ENCODE assay signal across 13 mouse cellular contexts in the genomic region with DNA sequence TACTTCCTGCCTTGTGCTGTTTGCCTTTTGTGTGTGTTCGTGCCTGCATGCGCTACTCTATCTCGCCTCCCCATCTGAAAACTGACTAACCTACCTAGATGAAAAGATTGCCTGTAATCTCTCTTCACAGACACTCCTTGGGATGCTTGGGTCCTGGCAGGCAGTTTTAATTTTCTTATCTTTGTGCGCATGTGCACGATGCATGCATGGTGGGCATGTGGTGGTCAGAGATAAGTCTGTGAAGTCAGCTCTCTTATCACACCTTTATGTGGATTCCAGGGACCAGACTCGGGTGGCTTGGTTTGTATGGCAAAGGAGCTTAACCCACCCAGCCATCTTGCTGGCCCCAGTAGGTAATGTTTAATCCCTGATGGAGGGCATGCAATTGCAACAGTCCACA.
A peak's percentile ranks its signal among the peaks of the same experiment; 100 is the strongest.
DNase-seq lines count a peak whose midpoint lies in the region; ATAC-seq and TF ChIP-seq lines count a peak whose summit lies in the region.
"Had no signal": no experiment of that assay in that cellular context is flagged by ENCODE, and none has a peak within 500 bp of the region (broad histone marks: within the 10 kb centered on the region; RNA-seq: fewer than 3 reads in every experiment).

No protein-coding gene starts in this region.

- no peak overlapping the region for H3K27ac ChIP-seq in limb, embryonic 11.5 days (replicated peaks; ENCODE audit: low read depth, low read length)
- H3K27ac ChIP-seq in limb, embryonic 10.5 days: no peak overlapping the region
- no peak overlapping the region for H3K27ac ChIP-seq in intestine, embryonic 16.5 days (ENCODE audit: low read length)
- H3K27ac ChIP-seq: embryonic facial prominence, embryonic 15.5 days had no signal

- WGBS in limb, embryonic 11.5 days: 83% methylated on average over 6 of the region's 6 CpGs
- 84% methylated on average over 6 of the region's 6 CpGs for WGBS in limb, embryonic 10.5 days
- WGBS in intestine, embryonic 16.5 days: 75% methylated on average over 6 of the region's 6 CpGs

- no peak for TF ChIP-seq CTCF in brain, embryonic 14.5 days (IDR thresholded peaks at IDR 0.05; ENCODE audit: borderline replicate concordance, extremely low read depth, insufficient read depth, insufficient read length)

- no peaks in the 10 kb centered on the region for H3K36me3 ChIP-seq in limb, embryonic 11.5 days (ENCODE audit: control insufficient read depth, insufficient read depth, low read length)
- H3K36me3 ChIP-seq in limb, embryonic 10.5 days: no peaks in the 10 kb centered on the region
- no peaks in the 10 kb centered on the region for H3K36me3 ChIP-seq in intestine, embryonic 16.5 days (ENCODE audit: control insufficient read depth, insufficient read depth, low read length)
- H3K36me3 ChIP-seq: embryonic facial prominence, embryonic 15.5 days had no signal

- no peaks in the 10 kb centered on the region for H3K9me3 ChIP-seq in limb, embryonic 11.5 days (ENCODE audit: control insufficient read depth, low read length)
- H3K9me3 ChIP-seq in limb, embryonic 10.5 days (replicated peaks): no peaks in the 10 kb centered on the region
- H3K9me3 ChIP-seq in intestine, embryonic 16.5 days (ENCODE audit: control insufficient read depth, low read length): no peaks in the 10 kb centered on the region; the same call in 1 of the 2 replicates
- H3K9me3 ChIP-seq: embryonic facial prominence, embryonic 15.5 days had no signal

- H3K4me1 ChIP-seq in limb, embryonic 11.5 days (ENCODE audit: control insufficient read depth, insufficient read depth, low read length): peaks cover 6% of the 10 kb centered on the region; the same call in 1 of the 2 replicates
- peaks cover 37% of the 10 kb centered on the region for H3K4me1 ChIP-seq in limb, embryonic 10.5 days
- H3K4me1 ChIP-seq in intestine, embryonic 16.5 days (ENCODE audit: control insufficient read depth, insufficient read depth, low read length): peaks cover 23% of the 10 kb centered on the region

- no peak overlapping the region for H3K4me2 ChIP-seq in limb, embryonic 11.5 days (ENCODE audit: low read depth, severe bottlenecking)
- no peak overlapping the region for H3K4me2 ChIP-seq in intestine, embryonic 16.5 days (ENCODE audit: low read depth, low read length)
- H3K4me2 ChIP-seq: embryonic facial prominence, embryonic 15.5 days had no signal

- TF ChIP-seq POLR2A in brain, embryonic 14.5 days (IDR thresholded peaks at IDR 0.05; ENCODE audit: borderline replicate concordance, extremely low read depth, insufficient read depth, insufficient read length, poor library complexity, severe bottlenecking): no peak

- H3K4me3 ChIP-seq in limb, embryonic 11.5 days (ENCODE audit: low read depth, low read length): no peak overlapping the region
- H3K4me3 ChIP-seq in limb, embryonic 10.5 days: no peak overlapping the region
- H3K4me3 ChIP-seq in intestine, embryonic 16.5 days (ENCODE audit: low read length): no peak overlapping the region
- H3K4me3 ChIP-seq: embryonic facial prominence, embryonic 15.5 days; myocyte had no signal

- no peaks in the 10 kb centered on the region for H3K27me3 ChIP-seq in limb, embryonic 11.5 days (ENCODE audit: control insufficient read depth, insufficient read depth, low read length)
- H3K27me3 ChIP-seq in limb, embryonic 10.5 days (ENCODE audit: low read depth, poor library complexity, severe bottlenecking): no peaks in the 10 kb centered on the region
- H3K27me3 ChIP-seq in intestine, embryonic 16.5 days (replicated peaks; ENCODE audit: control insufficient read depth, insufficient read depth, low read length): no peaks in the 10 kb centered on the region
- H3K27me3 ChIP-seq: embryonic facial prominence, embryonic 15.5 days had no signal

- H3K9ac ChIP-seq in limb, embryonic 11.5 days (ENCODE audit: low read length): no peak overlapping the region
- no peak overlapping the region for H3K9ac ChIP-seq in intestine, embryonic 16.5 days (ENCODE audit: low read depth, low read length)
- H3K9ac ChIP-seq: embryonic facial prominence, embryonic 15.5 days had no signal

- ATAC-seq in limb, embryonic 11.5 days (ENCODE audit: insufficient number of reproducible peaks, low FRiP score, low TSS enrichment, low read depth): no peak
- ATAC-seq in intestine, embryonic 16.5 days: 0 out of 2 replicates have a peak, but pooled peaks have one; percentile 12

- DNase-seq in limb, embryonic 11.5 days (ENCODE audit: low spot score): peak; percentile 20
- DNase-seq in limb, embryonic 10.5 days (ENCODE audit: low spot score): no peak
- DNase-seq in brain, embryonic 14.5 days (ENCODE audit: low read depth): peak; percentile 8
- DNase-seq in spleen, postnatal 36 days (ENCODE audit: low spot score in 2 of 2): peak; percentile 27 to 49
- no peak for DNase-seq in gastrocnemius, postnatal 25 days
- no peak for DNase-seq in retina, postnatal 1 day
- DNase-seq: cerebellum, postnatal 14 days; kidney, adult 11 months; lung, adult 18-20 months; right cerebral cortex, postnatal 25 days had no signal

Comparison
In these comparisons a context has a peak if more than half of its experiments do, and no peak if none do; other contexts are left out.
1. DNase-seq: peak in limb, embryonic 11.5 days (single experiment), brain, embryonic 14.5 days (single experiment) and spleen, postnatal 36 days (2 of 2); none in limb, embryonic 10.5 days (single experiment), gastrocnemius, postnatal 25 days (single experiment) and retina, postnatal 1 day (single experiment).